Mouse (Mus musculus): ENCODE measurements around the gene Psme3. TPM values are rescaled to one million over a fixed set of nuclear protein-coding genes. Genes with fewer than 3 reads are reported as not detected.

Psme3 gene
- 98.2 and 107 TPM in 2 replicates for polyA plus RNA-seq (2015; fragmentation: Nextera tagmentation; extraction: Ambion mirVana)

DNA sequence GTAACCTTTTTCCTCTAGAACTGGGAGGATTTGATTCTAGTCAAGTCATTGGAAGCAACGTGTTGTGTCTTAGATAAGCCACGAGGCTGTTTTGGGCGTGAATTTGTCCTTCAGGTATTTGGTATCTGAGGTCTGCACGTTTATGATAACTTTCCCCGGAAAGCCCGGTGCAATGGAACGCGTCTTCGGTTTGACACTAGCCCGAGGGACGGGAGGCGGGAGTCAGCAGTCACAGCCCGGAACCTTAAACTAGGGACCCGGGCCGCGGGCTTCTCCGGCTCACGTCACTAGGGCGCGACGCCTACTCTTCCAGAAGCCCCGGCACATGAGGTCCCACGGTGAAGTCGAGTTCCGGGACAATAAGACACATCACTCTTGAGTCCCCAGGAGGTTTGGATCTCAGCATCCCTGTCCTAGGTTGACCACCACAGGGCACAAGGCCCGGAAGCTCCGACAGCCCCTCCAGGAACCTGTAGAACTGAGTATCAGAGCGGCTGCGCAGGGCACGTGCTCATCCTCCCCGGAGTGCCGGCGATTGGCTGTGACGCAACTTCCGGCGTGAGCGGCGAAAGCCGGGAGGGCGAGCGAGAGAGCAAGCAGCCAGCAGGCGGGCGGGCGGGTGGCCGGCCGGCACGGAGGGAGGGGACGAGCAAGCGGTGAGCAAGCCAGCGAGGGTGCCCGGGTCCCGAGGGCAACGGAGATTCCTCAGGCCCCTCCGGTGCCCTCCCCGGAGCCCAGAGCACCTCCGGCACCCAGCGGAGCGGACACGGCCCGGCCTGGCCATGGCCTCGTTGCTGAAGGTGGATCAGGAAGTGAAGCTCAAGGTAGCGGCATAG is at the start of gene Psme3:
TSS of gene Psme3 (plus strand) at position 549 of the 836 bp plus-strand sequence.
- peak within 1 kb of the TSS; percentile 91 for H3K4me3 ChIP-seq (replicated peaks; ENCODE audit: low read length)
- H3K9me3 ChIP-seq (replicated peaks; ENCODE audit: control insufficient read depth, low read length) = no peaks in the 10 kb centered on the region
- peak within 1 kb of the TSS; percentile 92 for H3K9ac ChIP-seq (ENCODE audit: low read length)
- ATAC-seq (ENCODE audit: insufficient read depth, low FRiP score) = peak; percentile 91
- H3K27ac ChIP-seq (ENCODE audit: low read length) = peak within 1 kb of the TSS; percentile 82
- no peaks in the 10 kb centered on the region for H3K27me3 ChIP-seq (ENCODE audit: control insufficient read depth, insufficient read depth, low read length)
- peaks cover 8% of the 10 kb centered on the region for H3K4me1 ChIP-seq (ENCODE audit: control insufficient read depth, insufficient read depth, low read length)
- H3K4me2 ChIP-seq (ENCODE audit: low read depth, low read length) = peak within 1 kb of the TSS; percentile 82
- H3K36me3 ChIP-seq (ENCODE audit: control insufficient read depth, insufficient read depth, low read length) = peaks cover 4% of the 10 kb centered on the region
- under 1% methylated on average over 62 of the region's 62 CpGs for WGBS

GRCm38 (mm10) chr11:101269577-101270116 is 46.4 kb upstream of the Psme3 start:
- Histone ChIP-seq H3K27ac (ENCODE audit: low read length) (no peak overlapping the region), H3K36me3 (ENCODE audit: control insufficient read depth, insufficient read depth, low read length) (no peaks in the 10 kb centered on the region), H3K4me2 (ENCODE audit: low read depth, low read length) (no peak overlapping the region), H3K9ac (ENCODE audit: low read length) (no peak overlapping the region), H3K27me3 (ENCODE audit: control insufficient read depth, insufficient read depth, low read length) (0 out of 2 replicates have a peak, but pooled peaks cover 8% of the 10 kb centered on the region), H3K9me3 (replicated peaks; ENCODE audit: control insufficient read depth, low read length) (no peaks in the 10 kb centered on the region), H3K4me3 (replicated peaks; ENCODE audit: low read length) (no peak overlapping the region), H3K4me1 (ENCODE audit: control insufficient read depth, insufficient read depth, low read length) (peaks cover 13% of the 10 kb centered on the region; the same call in 1 of the 2 replicates)
- WGBS = 22% methylated on average over 10 of the region's 10 CpGs
- no peak for ATAC-seq (ENCODE audit: insufficient read depth, low FRiP score)

- WGBS = 85% methylated on average over 3 of the region's 3 CpGs
- Histone ChIP-seq H3K27ac (ENCODE audit: low read length) (no peak overlapping the region), H3K4me3 (replicated peaks; ENCODE audit: low read length) (no peak overlapping the region), H3K4me2 (ENCODE audit: low read depth, low read length) (no peak overlapping the region), H3K36me3 (ENCODE audit: control insufficient read depth, insufficient read depth, low read length) (no peaks in the 10 kb centered on the region), H3K4me1 (ENCODE audit: control insufficient read depth, insufficient read depth, low read length) (peaks cover 17% of the 10 kb centered on the region), H3K27me3 (ENCODE audit: control insufficient read depth, insufficient read depth, low read length) (no peaks in the 10 kb centered on the region), H3K9me3 (replicated peaks; ENCODE audit: control insufficient read depth, low read length) (no peaks in the 10 kb centered on the region), H3K9ac (ENCODE audit: low read length) (no peak overlapping the region)
- ATAC-seq (ENCODE audit: insufficient read depth, low FRiP score) = no peak
Observed at GRCm38 (mm10) chr11:101272446-101272845, 43.6 kb upstream of the Psme3 start.

GRCm38 (mm10) chr11:101275309-101275708 is 40.7 kb upstream of the Psme3 start:
- Histone ChIP-seq H3K27me3 (ENCODE audit: control insufficient read depth, insufficient read depth, low read length) (no peaks in the 10 kb centered on the region), H3K27ac (ENCODE audit: low read length) (no peak overlapping the region), H3K4me3 (replicated peaks; ENCODE audit: low read length) (no peak overlapping the region), H3K4me1 (ENCODE audit: control insufficient read depth, insufficient read depth, low read length) (peaks cover 25% of the 10 kb centered on the region), H3K9me3 (replicated peaks; ENCODE audit: control insufficient read depth, low read length) (no peaks in the 10 kb centered on the region), H3K9ac (ENCODE audit: low read length) (no peak overlapping the region), H3K36me3 (ENCODE audit: control insufficient read depth, insufficient read depth, low read length) (no peaks in the 10 kb centered on the region), H3K4me2 (ENCODE audit: low read depth, low read length) (no peak overlapping the region)
- WGBS = 72% methylated on average over 4 of the region's 4 CpGs
- ATAC-seq (ENCODE audit: insufficient read depth, low FRiP score) = no peak

DNA sequence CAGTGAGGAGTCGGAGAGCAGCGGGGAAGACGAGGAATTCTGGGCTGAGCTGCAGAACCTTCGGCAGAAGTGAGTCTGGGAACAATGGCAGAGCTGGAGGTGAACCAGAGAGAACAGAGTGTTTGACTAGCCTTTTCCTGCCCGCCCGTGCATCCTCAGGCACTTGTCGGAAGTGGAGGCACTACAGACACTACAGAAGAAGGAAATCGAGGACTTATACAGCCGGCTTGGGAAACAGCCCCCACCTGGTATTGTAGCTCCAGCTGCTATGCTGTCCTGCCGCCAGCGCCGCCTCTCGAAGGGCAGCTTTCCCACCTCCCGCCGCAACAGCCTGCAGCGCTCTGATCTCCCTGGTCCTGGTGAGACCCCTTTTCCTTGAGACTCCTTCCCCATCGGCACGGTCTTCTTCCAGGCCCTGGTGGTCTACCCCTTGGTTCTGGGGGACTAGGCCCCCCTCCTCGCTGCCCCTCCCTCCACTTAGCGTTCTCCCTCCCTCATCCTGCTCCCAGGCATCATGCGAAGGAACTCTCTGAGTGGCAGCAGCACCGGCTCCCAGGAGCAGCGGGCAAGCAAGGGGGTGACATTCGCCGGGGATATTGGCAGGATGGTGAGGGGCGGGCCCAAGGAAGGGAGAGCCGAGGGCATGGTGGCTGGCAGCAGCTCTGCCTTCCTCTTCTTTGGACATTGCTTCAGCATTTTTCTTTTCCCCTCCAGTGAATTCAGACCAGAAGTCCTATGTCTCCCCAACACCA is 39.5 kb upstream of the Psme3 start:
- peak overlapping the region; percentile 88 for H3K4me2 ChIP-seq (ENCODE audit: low read depth, low read length)
- ATAC-seq (ENCODE audit: insufficient read depth, low FRiP score) = no peak
- peaks cover 25% of the 10 kb centered on the region for H3K4me1 ChIP-seq (ENCODE audit: control insufficient read depth, insufficient read depth, low read length)
- no peaks in the 10 kb centered on the region for H3K36me3 ChIP-seq (ENCODE audit: control insufficient read depth, insufficient read depth, low read length)
- H3K9ac ChIP-seq (ENCODE audit: low read length) = peak overlapping the region; percentile 77
- WGBS = 35% methylated on average over 27 of the region's 27 CpGs
- no peaks in the 10 kb centered on the region for H3K27me3 ChIP-seq (ENCODE audit: control insufficient read depth, insufficient read depth, low read length)
- peak overlapping the region; percentile 83; the same call in 1 of the 2 replicates for H3K27ac ChIP-seq (ENCODE audit: low read length)
- H3K9me3 ChIP-seq (replicated peaks; ENCODE audit: control insufficient read depth, low read length) = no peaks in the 10 kb centered on the region
- peak overlapping the region; percentile 61; the same call in 1 of the 2 replicates for H3K4me3 ChIP-seq (replicated peaks; ENCODE audit: low read length)

GRCm38 (mm10) chr11:101277381-101278222 is 38.4 kb upstream of the Psme3 start:
- ATAC-seq (ENCODE audit: insufficient read depth, low FRiP score) = peak; percentile 49; the same call in 1 of the 2 replicates
- Histone ChIP-seq H3K36me3 (ENCODE audit: control insufficient read depth, insufficient read depth, low read length) (no peaks in the 10 kb centered on the region), H3K27me3 (ENCODE audit: control insufficient read depth, insufficient read depth, low read length) (no peaks in the 10 kb centered on the region), H3K4me2 (ENCODE audit: low read depth, low read length) (peak overlapping the region; percentile 88), H3K4me1 (ENCODE audit: control insufficient read depth, insufficient read depth, low read length) (peaks cover 26% of the 10 kb centered on the region), H3K27ac (ENCODE audit: low read length) (peak overlapping the region; percentile 83), H3K4me3 (replicated peaks; ENCODE audit: low read length) (peak overlapping the region; percentile 61), H3K9ac (ENCODE audit: low read length) (peak overlapping the region; percentile 77), H3K9me3 (replicated peaks; ENCODE audit: control insufficient read depth, low read length) (no peaks in the 10 kb centered on the region)
- 45% methylated on average over 12 of the region's 12 CpGs for WGBS

DNA sequence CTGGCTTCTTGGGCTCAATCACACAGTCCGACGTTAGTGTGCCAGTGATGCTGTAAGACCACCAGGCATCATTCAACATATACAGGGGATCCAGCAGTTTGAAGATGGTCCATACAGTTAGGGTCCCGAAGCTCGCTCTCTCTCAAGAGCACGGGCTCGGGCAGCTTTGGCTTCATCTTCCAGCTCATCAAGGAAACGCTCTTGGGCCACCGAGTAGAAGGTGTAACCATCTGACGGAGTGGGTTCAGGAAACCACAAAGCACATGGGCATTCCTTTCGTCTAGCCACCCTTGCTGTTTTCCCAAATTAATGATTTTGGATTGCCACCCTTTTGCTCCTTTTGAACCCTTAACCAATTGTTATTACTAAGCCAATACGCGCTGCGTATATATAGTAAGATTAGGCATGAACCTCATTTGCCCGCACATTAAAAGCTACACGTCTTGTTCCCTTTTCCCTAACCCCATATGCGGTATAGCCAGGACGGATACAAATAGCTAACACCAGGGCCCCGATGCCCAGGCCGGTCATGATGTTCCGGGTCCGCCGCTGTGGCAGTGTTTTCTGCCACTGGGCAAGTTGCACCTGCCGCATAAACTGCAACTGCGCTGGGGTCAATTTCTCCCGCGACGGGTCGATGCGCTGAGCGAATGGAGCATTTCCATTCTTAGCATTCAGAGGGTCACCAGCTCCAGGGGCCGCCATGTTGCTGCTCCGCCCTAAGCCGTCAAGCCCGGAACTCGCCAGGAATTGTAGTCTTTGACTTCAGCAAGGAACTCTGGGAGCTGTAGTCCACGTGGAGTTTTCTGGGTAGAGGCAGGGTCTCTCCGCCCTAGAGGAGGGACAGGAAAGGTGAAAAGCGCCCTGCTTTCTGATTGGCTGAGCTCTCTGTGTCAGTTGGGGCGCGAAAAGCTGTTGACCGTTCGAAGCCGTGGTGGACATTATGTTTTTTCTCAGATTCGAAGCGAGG is 37.5 kb upstream of the Psme3 start, which contains the start of the genes Cntd1 and Coa3:
TSS of gene Cntd1 (plus strand) at position 790 of the 970 bp plus-strand sequence.
TSS of gene Coa3 (minus strand) at position 892 of the 970 bp plus-strand sequence.
- peak; percentile 94 for ATAC-seq (ENCODE audit: insufficient read depth, low FRiP score)
- peaks cover 35% of the 10 kb centered on the region for H3K4me1 ChIP-seq (ENCODE audit: control insufficient read depth, insufficient read depth, low read length)
- no peaks in the 10 kb centered on the region for H3K36me3 ChIP-seq (ENCODE audit: control insufficient read depth, insufficient read depth, low read length)
- H3K9me3 ChIP-seq (replicated peaks; ENCODE audit: control insufficient read depth, low read length) = no peaks in the 10 kb centered on the region
- WGBS = 6% methylated on average over 45 of the region's 45 CpGs
- peak within 1 kb of the TSS; percentile 61 for H3K4me3 ChIP-seq (replicated peaks; ENCODE audit: low read length)
- H3K4me2 ChIP-seq (ENCODE audit: low read depth, low read length) = peak within 1 kb of the TSS; percentile 88
- peak within 1 kb of the TSS; percentile 77 for H3K9ac ChIP-seq (ENCODE audit: low read length)
- no peaks in the 10 kb centered on the region for H3K27me3 ChIP-seq (ENCODE audit: control insufficient read depth, insufficient read depth, low read length)
- peak within 1 kb of the TSS; percentile 83 for H3K27ac ChIP-seq (ENCODE audit: low read length)
